Mouse (Mus musculus) kidney, embryonic 15.5 days (tissue): ENCODE measurements around the gene B3galnt2. TPM values are rescaled to one million over a fixed set of nuclear protein-coding genes. Genes with fewer than 3 reads are reported as not detected.
"Not testable (repeated sequence)": the region's sequence is repeated elsewhere in the genome, so short reads cannot be mapped to it uniquely, and the experiment has no call there.

ENCODE experiments used
- ATAC-seq: fragments of 200-750 bp; cut with Nextera tagmentation; replicated peaks from 2 replicates; pipeline ENCODE4 v1.8.0; 2017; ENCODE audit warnings: moderate TSS enrichment; ENCODE audit not compliant: low FRiP score
- H3K27ac ChIP-seq: fragments of 300-500 bp; sonication (generic); 2 replicates; pipeline ENCODE4 v1.5.1; 2015; ENCODE audit warnings: mild to moderate bottlenecking, inconsistent platforms
- H3K27me3 ChIP-seq: fragments of 300-500 bp; sonication (generic); 2 replicates; pipeline ENCODE4 v1.6.1; 2015; ENCODE audit warnings: inconsistent platforms
- H3K36me3 ChIP-seq: fragments of 300-500 bp; sonication (generic); 2 replicates; pipeline ENCODE4 v1.6.1; 2015; ENCODE audit warnings: inconsistent platforms
- H3K4me1 ChIP-seq: fragments of 300-500 bp; sonication (generic); 2 replicates; pipeline ENCODE4 v1.6.1; 2015; ENCODE audit warnings: inconsistent platforms
- H3K4me2 ChIP-seq: fragments of 300-500 bp; sonication (generic); 2 replicates; pipeline ENCODE4 v1.6.1; 2015; ENCODE audit warnings: moderate library complexity, mild to moderate bottlenecking, inconsistent platforms
- H3K4me3 ChIP-seq: fragments of 300-500 bp; sonication (generic); replicated peaks from 2 replicates; pipeline ENCODE4 v1.5.1; 2015; ENCODE audit warnings: mild to moderate bottlenecking, inconsistent platforms
- H3K9ac ChIP-seq: fragments of 300-500 bp; sonication (generic); 2 replicates; pipeline ENCODE4 v1.6.1; 2015; ENCODE audit warnings: mild to moderate bottlenecking, inconsistent platforms
- H3K9me3 ChIP-seq: fragments of 300-500 bp; sonication (generic); replicated peaks from 2 replicates; pipeline ENCODE4 v1.6.1; 2016; ENCODE audit warnings: inconsistent platforms
- WGBS: fragments of 180-500 bp; shearing (Covaris S2); methylation state at CpG from one replicate; pipeline ENCODE4 v1.1.7; 2015; ENCODE audit warnings: mixed read lengths; 5-methylcytosine and 5-hydroxymethylcytosine counted together
- polyA plus RNA-seq: library from polyadenylated mRNA; unstranded; fragments of >200 nt; fragmentation: Nextera tagmentation; extraction: Ambion mirVana; gene quantifications from 2 replicates; pipeline ENCODE4 v1.2.1, GENCODE M21; 2015

Gene B3galnt2
- polyA plus RNA-seq, 1 experiment from 2014 or later: 39.6 TPM

- H3K4me1 ChIP-seq: peaks cover 5% of the 10 kb centered on the region; the same call in 1 of the 2 replicates
- H3K36me3 ChIP-seq: peaks cover 17% of the 10 kb centered on the region; the same call in 1 of the 2 replicates
- H3K9me3 ChIP-seq: no peaks in the 10 kb centered on the region
- WGBS: 87% methylated on average over 1 of the region's 1 CpGs
- H3K27ac ChIP-seq: no peak overlapping the region
- no peak overlapping the region for H3K4me3 ChIP-seq
- H3K4me2 ChIP-seq: no peak overlapping the region
- no peak for ATAC-seq
- no peaks in the 10 kb centered on the region for H3K27me3 ChIP-seq
- H3K9ac ChIP-seq: no peak overlapping the region
These were observed 15.5 kb downstream of the B3galnt2 start for GRCm38 (mm10) chr13:13969796-13970195.

GRCm38 (mm10) chr13:13981842-13982241 is 27.6 kb downstream of the B3galnt2 start:
- H3K4me1 ChIP-seq, H3K9ac ChIP-seq, H3K4me3 ChIP-seq, ATAC-seq, H3K36me3 ChIP-seq, H3K27ac ChIP-seq, H3K9me3 ChIP-seq, H3K4me2 ChIP-seq, H3K27me3 ChIP-seq: not testable (repeated sequence)
- WGBS: 89% methylated on average over 1 of the region's 1 CpGs

- no peak overlapping the region for H3K27ac ChIP-seq
- no peaks in the 10 kb centered on the region for H3K27me3 ChIP-seq
- H3K4me2 ChIP-seq: no peak overlapping the region
- no peak overlapping the region for H3K4me3 ChIP-seq
- H3K9ac ChIP-seq: no peak overlapping the region
- no peaks in the 10 kb centered on the region for H3K9me3 ChIP-seq
- H3K4me1 ChIP-seq: no peaks in the 10 kb centered on the region
- no peak for ATAC-seq
- WGBS: 88% methylated on average over 6 of the region's 6 CpGs
- peaks cover 5% of the 10 kb centered on the region; the same call in 1 of the 2 replicates for H3K36me3 ChIP-seq
These were observed 29.3 kb downstream of the B3galnt2 start for GRCm38 (mm10) chr13:13983523-13983922.

- no peak for ATAC-seq
- Histone ChIP-seq H3K4me3 (no peak overlapping the region), H3K4me1 (no peaks in the 10 kb centered on the region), H3K9me3 (no peaks in the 10 kb centered on the region), H3K36me3 (peaks cover 49% of the 10 kb centered on the region), H3K4me2 (no peak overlapping the region), H3K27ac (no peak overlapping the region), H3K9ac (no peak overlapping the region), H3K27me3 (no peaks in the 10 kb centered on the region)
- 95% methylated on average over 2 of the region's 2 CpGs for WGBS
These were observed 34.9 kb downstream of the B3galnt2 start for GRCm38 (mm10) chr13:13989135-13989534.

GRCm38 (mm10) chr13:13990391-13990790 is 36.1 kb downstream of the B3galnt2 start:
- Histone ChIP-seq H3K4me2 (no peak overlapping the region), H3K9ac (no peak overlapping the region), H3K36me3 (peaks cover 60% of the 10 kb centered on the region), H3K9me3 (no peaks in the 10 kb centered on the region), H3K27me3 (no peaks in the 10 kb centered on the region), H3K27ac (no peak overlapping the region), H3K4me3 (no peak overlapping the region), H3K4me1 (no peaks in the 10 kb centered on the region)
- no peak for ATAC-seq
- WGBS: 73% methylated on average over 2 of the region's 2 CpGs

GRCm38 (mm10) chr13:13993041-13993440 is 38.8 kb downstream of the B3galnt2 start:
- Histone ChIP-seq H3K4me3 (no peak overlapping the region), H3K36me3 (peaks cover 81% of the 10 kb centered on the region), H3K9ac (no peak overlapping the region), H3K4me2 (no peak overlapping the region), H3K27me3 (no peaks in the 10 kb centered on the region), H3K4me1 (no peaks in the 10 kb centered on the region), H3K27ac (no peak overlapping the region), H3K9me3 (no peaks in the 10 kb centered on the region)
- ATAC-seq: no peak
- 74% methylated on average over 3 of the region's 3 CpGs for WGBS

- 64% methylated on average over 5 of the region's 5 CpGs for WGBS
- Histone ChIP-seq H3K36me3 (peaks cover 90% of the 10 kb centered on the region), H3K9ac (no peak overlapping the region), H3K4me2 (no peak overlapping the region), H3K9me3 (no peaks in the 10 kb centered on the region), H3K4me1 (no peaks in the 10 kb centered on the region), H3K4me3 (no peak overlapping the region), H3K27ac (no peak overlapping the region), H3K27me3 (no peaks in the 10 kb centered on the region)
- no peak for ATAC-seq
These were observed 40.8 kb downstream of the B3galnt2 start for GRCm38 (mm10) chr13:13995046-13995445.

GRCm38 (mm10) chr13:13997476-13997875 is 43.2 kb downstream of the B3galnt2 start:
- peaks cover 96% of the 10 kb centered on the region for H3K36me3 ChIP-seq
- H3K4me1 ChIP-seq: no peaks in the 10 kb centered on the region
- no peak overlapping the region for H3K27ac ChIP-seq
- ATAC-seq: no peak
- H3K9me3 ChIP-seq: no peaks in the 10 kb centered on the region
- no peaks in the 10 kb centered on the region for H3K27me3 ChIP-seq
- 74% methylated on average over 5 of the region's 5 CpGs for WGBS
- H3K4me3 ChIP-seq: no peak overlapping the region
- H3K9ac ChIP-seq: no peak overlapping the region
- no peak overlapping the region for H3K4me2 ChIP-seq

- Histone ChIP-seq H3K9me3 (no peaks in the 10 kb centered on the region), H3K4me2 (no peak overlapping the region), H3K9ac (no peak overlapping the region), H3K27me3 (no peaks in the 10 kb centered on the region), H3K27ac (no peak overlapping the region), H3K36me3 (peaks cover 91% of the 10 kb centered on the region), H3K4me3 (no peak overlapping the region), H3K4me1 (no peaks in the 10 kb centered on the region)
- ATAC-seq: no peak
- WGBS: 64% methylated on average over 2 of the region's 2 CpGs
These were observed 48.4 kb downstream of the B3galnt2 start for GRCm38 (mm10) chr13:14002706-14003105.

- Histone ChIP-seq H3K4me1 (no peaks in the 10 kb centered on the region), H3K9ac (no peak overlapping the region), H3K36me3 (peaks cover 89% of the 10 kb centered on the region), H3K27ac (no peak overlapping the region), H3K9me3 (no peaks in the 10 kb centered on the region), H3K4me2 (no peak overlapping the region), H3K27me3 (no peaks in the 10 kb centered on the region), H3K4me3 (no peak overlapping the region)
- 76% methylated on average over 4 of the region's 4 CpGs for WGBS
- ATAC-seq: no peak
These were observed 49.8 kb downstream of the B3galnt2 start for GRCm38 (mm10) chr13:14004086-14004485.

GRCm38 (mm10) chr13:14004999-14005398 is 50.7 kb downstream of the B3galnt2 start:
- Histone ChIP-seq H3K27ac (no peak overlapping the region), H3K27me3 (no peaks in the 10 kb centered on the region), H3K4me1 (no peaks in the 10 kb centered on the region), H3K4me2 (no peak overlapping the region), H3K9ac (no peak overlapping the region), H3K9me3 (no peaks in the 10 kb centered on the region), H3K36me3 (peaks cover 86% of the 10 kb centered on the region), H3K4me3 (no peak overlapping the region)
- WGBS: 83% methylated on average over 5 of the region's 5 CpGs
- ATAC-seq: no peak

- no peaks in the 10 kb centered on the region for H3K4me1 ChIP-seq
- no peak overlapping the region for H3K4me2 ChIP-seq
- H3K36me3 ChIP-seq: peaks cover 80% of the 10 kb centered on the region
- H3K9ac ChIP-seq: no peak overlapping the region
- ATAC-seq: no peak
- no peak overlapping the region for H3K27ac ChIP-seq
- H3K9me3 ChIP-seq: no peaks in the 10 kb centered on the region
- H3K4me3 ChIP-seq: no peak overlapping the region
- 72% methylated on average over 2 of the region's 2 CpGs for WGBS
- no peaks in the 10 kb centered on the region for H3K27me3 ChIP-seq
These were observed 51.8 kb downstream of the B3galnt2 start for GRCm38 (mm10) chr13:14006056-14006455.

- H3K36me3 ChIP-seq: peaks cover 78% of the 10 kb centered on the region
- no peak overlapping the region for H3K4me3 ChIP-seq
- H3K9ac ChIP-seq: no peak overlapping the region
- no peaks in the 10 kb centered on the region for H3K9me3 ChIP-seq
- H3K4me1 ChIP-seq: no peaks in the 10 kb centered on the region
- no peak overlapping the region for H3K27ac ChIP-seq
- H3K27me3 ChIP-seq: no peaks in the 10 kb centered on the region
- WGBS: 90% methylated on average over 4 of the region's 4 CpGs
- H3K4me2 ChIP-seq: no peak overlapping the region
- ATAC-seq: no peak
These were observed 57.3 kb downstream of the B3galnt2 start for GRCm38 (mm10) chr13:14011454-14011995.
